Mouse (Mus musculus) hindbrain, embryonic 15.5 days (tissue): ENCODE results near the gene Foxa1. TPM values are rescaled to one million over a fixed set of nuclear protein-coding genes. Genes with fewer than 3 reads are reported as not detected.

Experiments used
- ATAC-seq: fragments of 200-750 bp; cut with Nextera tagmentation; 2 replicates; pipeline ENCODE4 v1.8.0; 2017; ENCODE audit warnings: low read depth, moderate number of reproducible peaks, moderate TSS enrichment; ENCODE audit not compliant: low FRiP score
- H3K27ac ChIP-seq: fragments of 300-500 bp; sonication (generic); replicated peaks from 2 replicates; pipeline ENCODE4 v1.5.1; 2015; ENCODE audit warnings: mild to moderate bottlenecking, inconsistent platforms
- H3K27me3 ChIP-seq: fragments of 300-500 bp; sonication (generic); 2 replicates; pipeline ENCODE4 v1.6.1; 2015; ENCODE audit warnings: control low read depth, inconsistent platforms
- H3K36me3 ChIP-seq: fragments of 300-500 bp; sonication (generic); 2 replicates; pipeline ENCODE4 v1.6.1; 2015; ENCODE audit warnings: control low read depth, inconsistent platforms
- H3K4me1 ChIP-seq: fragments of 300-500 bp; sonication (generic); replicated peaks from 2 replicates; pipeline ENCODE4 v1.6.1; 2015; ENCODE audit warnings: control low read depth, inconsistent platforms
- H3K4me2 ChIP-seq: fragments of 300-500 bp; sonication (generic); 2 replicates; pipeline ENCODE4 v1.6.1; 2015; ENCODE audit warnings: moderate library complexity, mild to moderate bottlenecking, inconsistent platforms
- H3K4me3 ChIP-seq: fragments of 300-500 bp; sonication (generic); 2 replicates; pipeline ENCODE4 v1.5.1; 2015; ENCODE audit warnings: mild to moderate bottlenecking, inconsistent platforms
- H3K9ac ChIP-seq: fragments of 300-500 bp; sonication (generic); 2 replicates; pipeline ENCODE4 v1.6.1; 2015; ENCODE audit warnings: inconsistent platforms
- H3K9me3 ChIP-seq: fragments of 300-500 bp; sonication (generic); 2 replicates; pipeline ENCODE4 v1.6.1; 2016; ENCODE audit warnings: control low read depth, inconsistent platforms
- WGBS: fragments of 180-500 bp; shearing (Covaris S2); methylation state at CpG from one replicate; pipeline ENCODE4 v1.1.7; 2015; 5-methylcytosine and 5-hydroxymethylcytosine counted together
- polyA plus RNA-seq: library from polyadenylated mRNA; unstranded; fragments of >200 nt; fragmentation: Nextera tagmentation; extraction: Ambion mirVana; gene quantifications from 2 replicates; pipeline ENCODE4 v1.2.1, GENCODE M21; 2015

Gene Foxa1
- polyA plus RNA-seq, 1 experiment from 2014 or later = 1.2 TPM

DNA sequence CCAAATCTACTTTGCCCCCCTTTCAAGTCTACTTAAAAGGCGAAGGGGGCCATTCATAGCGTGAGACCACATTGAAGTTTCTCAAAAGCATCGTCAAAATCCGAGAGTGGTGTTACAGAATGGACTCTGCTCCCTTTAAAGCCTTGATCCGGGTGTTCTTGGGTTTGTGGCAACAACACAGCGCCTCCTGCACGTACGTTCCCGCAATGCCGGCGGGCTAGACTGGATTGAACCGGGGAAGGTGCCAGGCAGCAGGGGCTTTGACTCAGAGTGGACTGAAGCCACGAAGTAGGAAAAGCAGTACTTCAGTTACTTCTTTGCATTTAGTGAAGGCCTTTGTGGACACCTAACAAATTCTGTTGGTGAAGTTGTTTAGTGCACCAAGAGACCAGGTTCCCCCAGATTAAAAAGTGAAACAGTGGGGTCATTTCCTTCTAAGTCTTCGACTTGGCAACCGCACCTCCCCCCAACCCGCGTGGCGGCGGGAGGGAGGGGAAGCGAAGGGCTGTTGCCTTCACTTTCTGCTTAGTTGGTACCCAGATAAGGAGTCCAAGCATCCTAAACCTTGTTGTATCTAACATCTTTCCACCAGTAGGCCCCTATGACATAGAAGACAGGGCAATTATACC is 1.8 kb upstream of the Foxa1 start:
- WGBS = under 1% methylated on average over 20 of the region's 20 CpGs
- Histone ChIP-seq H3K27me3 (peaks cover 97% of the 10 kb centered on the region), H3K27ac (no peak overlapping the region), H3K4me1 (peaks cover 15% of the 10 kb centered on the region), H3K9ac (no peak overlapping the region), H3K9me3 (no peaks in the 10 kb centered on the region), H3K36me3 (no peaks in the 10 kb centered on the region), H3K4me2 (no peak overlapping the region), H3K4me3 (no peak overlapping the region)
- ATAC-seq = no peak

DNA sequence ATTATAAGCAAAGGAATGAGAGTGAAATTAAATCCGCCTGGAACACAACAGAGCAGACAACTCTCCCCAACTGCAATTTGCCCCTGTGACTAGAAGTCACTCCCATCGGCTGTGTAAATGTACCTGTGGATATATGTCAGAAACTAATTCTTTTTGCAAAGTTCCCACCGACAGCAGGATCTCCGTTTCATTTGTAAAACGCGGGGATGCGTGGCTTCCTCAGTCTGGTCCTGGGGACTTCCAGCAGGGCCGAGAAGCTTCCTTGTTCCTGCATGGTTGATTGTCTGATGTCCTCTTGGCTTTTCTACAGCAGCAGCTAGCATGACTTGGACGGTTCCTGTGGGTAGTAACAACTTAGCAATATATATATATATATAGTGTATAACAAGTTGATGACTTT is 1.2 kb upstream of the Foxa1 start:
- no peak for ATAC-seq
- Histone ChIP-seq H3K4me3 (no peak overlapping the region), H3K4me1 (peaks cover 15% of the 10 kb centered on the region), H3K27me3 (peaks cover 97% of the 10 kb centered on the region), H3K9ac (no peak overlapping the region), H3K36me3 (no peaks in the 10 kb centered on the region), H3K4me2 (no peak overlapping the region), H3K9me3 (no peaks in the 10 kb centered on the region), H3K27ac (no peak overlapping the region)
- WGBS = 2% methylated on average over 9 of the region's 9 CpGs

GRCm38 (mm10) chr12:57545371-57546241 is 1.1 kb downstream of the Foxa1 start:
- peak; percentile 57; the same call in 1 of the 2 replicates for ATAC-seq
- H3K27ac ChIP-seq = no peak overlapping the region

GRCm38 (mm10) chr12:57544641-57545370 is 1.9 kb downstream of the Foxa1 start:
- no peaks in the 10 kb centered on the region for H3K36me3 ChIP-seq
- H3K27me3 ChIP-seq = peaks cover 91% of the 10 kb centered on the region
- H3K4me2 ChIP-seq = peak overlapping the region; percentile 72
- under 1% methylated on average over 31 of the region's 31 CpGs for WGBS
- no peak for ATAC-seq
- peaks cover 18% of the 10 kb centered on the region for H3K4me1 ChIP-seq
- no peaks in the 10 kb centered on the region for H3K9me3 ChIP-seq
- peak overlapping the region; percentile 35 for H3K4me3 ChIP-seq
- H3K27ac ChIP-seq = no peak overlapping the region
- no peak overlapping the region for H3K9ac ChIP-seq

More at GRCm38 (mm10) chr12:57545371-57546241, 1.1 kb downstream of the Foxa1 start:
- Histone ChIP-seq H3K36me3 (no peaks in the 10 kb centered on the region), H3K9me3 (no peaks in the 10 kb centered on the region), H3K4me1 (peaks cover 18% of the 10 kb centered on the region), H3K9ac (no peak overlapping the region), H3K4me3 (peak overlapping the region; percentile 35), H3K27me3 (peaks cover 96% of the 10 kb centered on the region), H3K4me2 (peak overlapping the region; percentile 72)
- 0% methylated on average over 63 of the region's 106 CpGs for WGBS

DNA sequence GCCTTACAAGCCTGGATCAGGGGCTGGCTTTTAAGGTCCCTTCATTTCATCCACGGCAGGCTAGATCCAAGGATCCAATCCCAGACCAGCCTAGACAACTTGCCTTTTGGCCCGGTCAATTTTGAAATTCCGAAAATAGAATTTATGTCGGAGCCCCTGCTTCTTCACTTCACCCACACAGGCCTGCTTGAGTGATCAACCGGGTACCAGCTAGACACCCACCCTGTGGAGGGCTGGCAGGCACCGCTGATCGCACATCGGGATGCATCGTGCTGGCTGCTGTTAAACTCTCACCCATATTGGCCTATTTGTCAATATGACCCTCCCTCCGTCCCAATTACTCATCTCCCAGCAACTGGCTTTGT is 3.1 kb downstream of the Foxa1 start:
- Histone ChIP-seq H3K4me3 (no peak overlapping the region), H3K4me1 (peaks cover 23% of the 10 kb centered on the region), H3K27me3 (peaks cover 90% of the 10 kb centered on the region), H3K9me3 (no peaks in the 10 kb centered on the region), H3K36me3 (no peaks in the 10 kb centered on the region), H3K4me2 (no peak overlapping the region), H3K9ac (no peak overlapping the region), H3K27ac (no peak overlapping the region)
- ATAC-seq = no peak
- WGBS = 2% methylated on average over 10 of the region's 10 CpGs

- no peak for ATAC-seq
- Histone ChIP-seq H3K27me3 (peaks cover 89% of the 10 kb centered on the region), H3K4me1 (peaks cover 23% of the 10 kb centered on the region), H3K27ac (no peak overlapping the region), H3K4me2 (no peak overlapping the region), H3K36me3 (no peaks in the 10 kb centered on the region), H3K4me3 (no peak overlapping the region), H3K9me3 (no peaks in the 10 kb centered on the region), H3K9ac (no peak overlapping the region)
- WGBS = under 1% methylated on average over 63 of the region's 63 CpGs
These were observed 3.7 kb downstream of the Foxa1 start for GRCm38 (mm10) chr12:57542746-57543626.

- under 1% methylated on average over 46 of the region's 46 CpGs for WGBS
- Histone ChIP-seq H3K27me3 (peaks cover 85% of the 10 kb centered on the region), H3K27ac (no peak overlapping the region), H3K4me1 (peaks cover 23% of the 10 kb centered on the region), H3K9ac (no peak overlapping the region), H3K4me3 (no peak overlapping the region), H3K36me3 (no peaks in the 10 kb centered on the region), H3K9me3 (no peaks in the 10 kb centered on the region), H3K4me2 (no peak overlapping the region)
- no peak for ATAC-seq
These were observed 4.6 kb downstream of the Foxa1 start for GRCm38 (mm10) chr12:57541931-57542745.

- Histone ChIP-seq H3K4me1 (peaks cover 19% of the 10 kb centered on the region), H3K27me3 (peaks cover 85% of the 10 kb centered on the region), H3K4me2 (no peak overlapping the region), H3K9ac (no peak overlapping the region), H3K4me3 (no peak overlapping the region), H3K36me3 (no peaks in the 10 kb centered on the region), H3K9me3 (no peaks in the 10 kb centered on the region), H3K27ac (no peak overlapping the region)
- ATAC-seq = no peak
- WGBS = 6% methylated on average over 6 of the region's 6 CpGs
These were observed 5.6 kb downstream of the Foxa1 start for GRCm38 (mm10) chr12:57541118-57541517.

DNA sequence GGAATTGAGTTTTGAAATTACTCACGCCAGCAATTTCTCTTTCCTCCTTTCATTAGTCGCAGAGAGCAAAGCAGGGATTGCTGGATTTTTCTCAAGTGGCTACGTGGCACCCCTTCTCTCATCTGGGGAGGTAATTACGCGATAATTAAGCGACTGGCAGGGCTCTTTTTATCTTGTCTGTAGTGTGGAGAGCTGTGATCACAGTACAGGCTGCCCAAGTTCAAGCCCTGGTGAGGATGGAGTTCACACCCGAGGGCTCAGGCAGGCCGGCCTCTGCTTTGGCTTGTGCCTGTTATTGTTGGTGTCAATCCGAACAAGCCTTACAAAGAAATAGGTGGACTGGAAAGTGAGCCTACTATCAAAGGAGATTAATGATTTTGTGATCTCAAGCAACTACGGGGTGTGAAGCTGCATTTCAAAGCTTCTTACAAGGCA is 7.1 kb downstream of the Foxa1 start:
- no peak overlapping the region for H3K9ac ChIP-seq
- ATAC-seq = no peak
- H3K27me3 ChIP-seq = peaks cover 85% of the 10 kb centered on the region
- H3K4me2 ChIP-seq = no peak overlapping the region
- no peak overlapping the region for H3K4me3 ChIP-seq
- no peaks in the 10 kb centered on the region for H3K36me3 ChIP-seq
- H3K9me3 ChIP-seq = no peaks in the 10 kb centered on the region
- no peak overlapping the region for H3K27ac ChIP-seq
- 0 out of 2 replicates have a peak, but pooled peaks cover 8% of the 10 kb centered on the region for H3K4me1 ChIP-seq
- 1% methylated on average over 10 of the region's 10 CpGs for WGBS

GRCm38 (mm10) chr12:57538588-57539550 is 7.8 kb downstream of the Foxa1 start:
- no peak overlapping the region for H3K9ac ChIP-seq
- under 1% methylated on average over 63 of the region's 63 CpGs for WGBS
- peaks cover 85% of the 10 kb centered on the region for H3K27me3 ChIP-seq
- no peaks in the 10 kb centered on the region for H3K36me3 ChIP-seq
- ATAC-seq = no peak
- H3K9me3 ChIP-seq = no peaks in the 10 kb centered on the region
- peak overlapping the region; percentile 13 for H3K4me3 ChIP-seq
- peak overlapping the region; percentile 41 for H3K4me2 ChIP-seq
- H3K27ac ChIP-seq = no peak overlapping the region
- 0 out of 2 replicates have a peak, but pooled peaks cover 8% of the 10 kb centered on the region for H3K4me1 ChIP-seq
